Mouse (Mus musculus): ENCODE data around the gene Rnf17. TPM values are rescaled to one million over a fixed set of nuclear protein-coding genes. Genes with fewer than 3 reads are reported as not detected.

Gene Rnf17
- polyA plus RNA-seq, 1 experiment from 2014 or later, result 1.3 TPM

GRCm38 (mm10) chr14:56559134-56559533 lies 156.8 kb downstream of the Rnf17 start:
- Histone ChIP-seq H3K4me3 (ENCODE audit: low read depth, low read length) (no peak overlapping the region), H3K4me1 (ENCODE audit: control insufficient read depth, insufficient read depth, low read length) (no peaks in the 10 kb centered on the region), H3K36me3 (replicated peaks; ENCODE audit: control insufficient read depth, insufficient read depth, low read depth, low read length) (no peaks in the 10 kb centered on the region), H3K27ac (replicated peaks; ENCODE audit: low read depth, low read length) (no peak overlapping the region), H3K9me3 (replicated peaks; ENCODE audit: control insufficient read depth, low read length) (no peaks in the 10 kb centered on the region), H3K4me2 (ENCODE audit: low read depth, low read length) (no peak overlapping the region), H3K9ac (replicated peaks; ENCODE audit: low read length) (no peak overlapping the region), H3K27me3 (ENCODE audit: control insufficient read depth, insufficient read depth, low read length) (no peaks in the 10 kb centered on the region)
- no peak for DNase-seq (ENCODE audit: low spot score)
- 91% methylated on average over 3 of the region's 3 CpGs for WGBS
- no peak for ATAC-seq (replicated peaks; ENCODE audit: insufficient number of reproducible peaks, low FRiP score, low TSS enrichment, low read depth)

GRCm38 (mm10) chr14:56567476-56567875 lies 165.1 kb downstream of the Rnf17 start:
- Histone ChIP-seq H3K36me3 (replicated peaks; ENCODE audit: control insufficient read depth, insufficient read depth, low read depth, low read length) (no peaks in the 10 kb centered on the region), H3K9ac (replicated peaks; ENCODE audit: low read length) (no peak overlapping the region), H3K4me2 (ENCODE audit: low read depth, low read length) (no peak overlapping the region), H3K4me3 (ENCODE audit: low read depth, low read length) (no peak overlapping the region), H3K27me3 (ENCODE audit: control insufficient read depth, insufficient read depth, low read length) (no peaks in the 10 kb centered on the region), H3K9me3 (replicated peaks; ENCODE audit: control insufficient read depth, low read length) (no peaks in the 10 kb centered on the region), H3K4me1 (ENCODE audit: control insufficient read depth, insufficient read depth, low read length) (no peaks in the 10 kb centered on the region), H3K27ac (replicated peaks; ENCODE audit: low read depth, low read length) (no peak overlapping the region)
- WGBS, result 78% methylated on average over 7 of the region's 7 CpGs
- DNase-seq (ENCODE audit: low spot score), result no peak
- no peak for ATAC-seq (replicated peaks; ENCODE audit: insufficient number of reproducible peaks, low FRiP score, low TSS enrichment, low read depth)

GRCm38 (mm10) chr14:56569041-56569440 lies 166.7 kb downstream of the Rnf17 start:
- H3K9me3 ChIP-seq (replicated peaks; ENCODE audit: control insufficient read depth, low read length), result no peaks in the 10 kb centered on the region
- no peaks in the 10 kb centered on the region for H3K4me1 ChIP-seq (ENCODE audit: control insufficient read depth, insufficient read depth, low read length)
- H3K36me3 ChIP-seq (replicated peaks; ENCODE audit: control insufficient read depth, insufficient read depth, low read depth, low read length), result no peaks in the 10 kb centered on the region
- H3K27me3 ChIP-seq (ENCODE audit: control insufficient read depth, insufficient read depth, low read length), result no peaks in the 10 kb centered on the region
- H3K4me3 ChIP-seq (ENCODE audit: low read depth, low read length), result no peak overlapping the region
- DNase-seq (ENCODE audit: low spot score), result no peak
- 85% methylated on average over 4 of the region's 4 CpGs for WGBS
- no peak overlapping the region for H3K4me2 ChIP-seq (ENCODE audit: low read depth, low read length)
- H3K9ac ChIP-seq (replicated peaks; ENCODE audit: low read length), result no peak overlapping the region
- H3K27ac ChIP-seq (replicated peaks; ENCODE audit: low read depth, low read length), result no peak overlapping the region
- no peak for ATAC-seq (replicated peaks; ENCODE audit: insufficient number of reproducible peaks, low FRiP score, low TSS enrichment, low read depth)

GRCm38 (mm10) chr14:56571310-56572093 lies 169.1 kb downstream of the Rnf17 start:
- peak; percentile 97 for DNase-seq (ENCODE audit: low spot score)
- Histone ChIP-seq H3K4me1 (ENCODE audit: control insufficient read depth, insufficient read depth, low read length) (no peaks in the 10 kb centered on the region), H3K4me2 (ENCODE audit: low read depth, low read length) (peak overlapping the region; percentile 56), H3K36me3 (replicated peaks; ENCODE audit: control insufficient read depth, insufficient read depth, low read depth, low read length) (no peaks in the 10 kb centered on the region), H3K27ac (replicated peaks; ENCODE audit: low read depth, low read length) (peak overlapping the region; percentile 79), H3K4me3 (ENCODE audit: low read depth, low read length) (peak overlapping the region; percentile 79), H3K9ac (replicated peaks; ENCODE audit: low read length) (peak overlapping the region; percentile 79), H3K27me3 (ENCODE audit: control insufficient read depth, insufficient read depth, low read length) (no peaks in the 10 kb centered on the region), H3K9me3 (replicated peaks; ENCODE audit: control insufficient read depth, low read length) (no peaks in the 10 kb centered on the region)
- WGBS, result under 1% methylated on average over 59 of the region's 59 CpGs
- ATAC-seq (replicated peaks; ENCODE audit: insufficient number of reproducible peaks, low FRiP score, low TSS enrichment, low read depth), result peak; percentile 99

GRCm38 (mm10) chr14:56572546-56572945 lies 170.2 kb downstream of the Rnf17 start:
- ATAC-seq (replicated peaks; ENCODE audit: insufficient number of reproducible peaks, low FRiP score, low TSS enrichment, low read depth) (no peak), DNase-seq (ENCODE audit: low spot score) (no peak)
- Histone ChIP-seq H3K9ac (replicated peaks; ENCODE audit: low read length) (no peak overlapping the region), H3K9me3 (replicated peaks; ENCODE audit: control insufficient read depth, low read length) (no peaks in the 10 kb centered on the region), H3K27me3 (ENCODE audit: control insufficient read depth, insufficient read depth, low read length) (no peaks in the 10 kb centered on the region), H3K27ac (replicated peaks; ENCODE audit: low read depth, low read length) (no peak overlapping the region), H3K4me3 (ENCODE audit: low read depth, low read length) (no peak overlapping the region), H3K4me1 (ENCODE audit: control insufficient read depth, insufficient read depth, low read length) (no peaks in the 10 kb centered on the region), H3K36me3 (replicated peaks; ENCODE audit: control insufficient read depth, insufficient read depth, low read depth, low read length) (no peaks in the 10 kb centered on the region), H3K4me2 (ENCODE audit: low read depth, low read length) (no peak overlapping the region; the same call in 1 of the 2 replicates)
- 77% methylated on average over 2 of the region's 2 CpGs for WGBS

Other genes with a start within 250 kb of the Rnf17 start
- gene Gzmg, start 243.0 kb upstream of the Rnf17 start, polyA plus RNA-seq (2014; fragmentation: Nextera tagmentation; extraction: Ambion mirVana), result not detected in 2 replicates
- not detected in 2 replicates for gene Gzmn, start 228.0 kb upstream of the Rnf17 start, polyA plus RNA-seq (2014; fragmentation: Nextera tagmentation; extraction: Ambion mirVana)
- not detected in 2 replicates for gene Gzmf, start 191.2 kb upstream of the Rnf17 start, polyA plus RNA-seq (2014; fragmentation: Nextera tagmentation; extraction: Ambion mirVana)
- gene Gzmc, start 167.9 kb upstream of the Rnf17 start, polyA plus RNA-seq (2014; fragmentation: Nextera tagmentation; extraction: Ambion mirVana), result not detected in 2 replicates
- not detected in 2 replicates for gene Gzmb, start 140.3 kb upstream of the Rnf17 start, polyA plus RNA-seq (2014; fragmentation: Nextera tagmentation; extraction: Ambion mirVana)
- 0.13 TPM in 1 of 2 replicates, not detected in the other for gene Atp12a, start 37.5 kb upstream of the Rnf17 start, polyA plus RNA-seq (2014; fragmentation: Nextera tagmentation; extraction: Ambion mirVana)
- 21.7 and 26.0 TPM in 2 replicates for gene Cenpj, start 172.8 kb downstream of the Rnf17 start, polyA plus RNA-seq (2014; fragmentation: Nextera tagmentation; extraction: Ambion mirVana)
- 1.0 and 1.3 TPM in 2 replicates for gene Parp4, start 173.0 kb downstream of the Rnf17 start, polyA plus RNA-seq (2014; fragmentation: Nextera tagmentation; extraction: Ambion mirVana)

Data from embryonic facial prominence, embryonic 11.5 days (tissue).